Mouse (Mus musculus): ENCODE results near the gene Klhdc4.

Gene Klhdc4

DNA sequence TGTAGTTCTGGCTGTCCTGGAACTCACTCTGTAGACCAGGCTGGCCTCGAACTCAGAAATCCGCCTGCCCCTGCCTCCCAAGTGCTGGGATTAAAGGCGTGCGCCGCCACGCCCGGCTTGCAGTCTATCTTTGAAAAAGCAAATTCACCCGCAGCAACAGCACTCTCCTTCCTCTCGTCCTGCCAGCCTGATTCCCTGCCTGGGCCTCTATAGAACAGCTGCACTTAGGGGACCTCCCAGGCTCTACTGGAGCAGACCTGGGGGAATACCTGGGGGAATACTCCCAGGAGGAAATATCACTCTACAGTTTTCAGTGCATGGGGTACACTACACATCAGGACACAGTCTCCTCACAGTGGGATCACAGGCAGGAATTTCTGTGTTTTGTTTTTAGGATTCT lies 19.9 kb upstream of the Klhdc4 start:
- DNase-seq, result peak in 1 of 2 experiments; percentile 10

DNA sequence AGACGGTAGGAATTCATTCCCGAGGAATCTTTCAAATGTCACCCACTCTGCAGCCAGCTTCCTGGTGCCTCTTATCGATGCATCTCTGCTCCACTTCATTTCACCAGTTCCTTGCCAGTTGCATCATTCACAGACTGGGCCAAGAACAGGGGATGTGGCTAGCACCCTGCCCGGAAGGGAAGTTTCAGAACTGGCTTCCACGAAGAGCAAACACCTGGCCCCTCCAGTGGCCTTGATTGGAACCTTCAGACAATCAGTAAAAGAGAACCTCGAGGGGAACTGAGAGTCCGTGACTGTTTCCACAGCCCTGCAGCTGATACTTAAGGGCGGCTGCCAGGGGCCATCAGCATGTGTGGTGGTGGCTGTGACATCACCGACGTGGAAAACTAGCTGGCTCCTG lies 19.1 kb upstream of the Klhdc4 start:
- peak; percentile 44 to 46 for DNase-seq

DNA sequence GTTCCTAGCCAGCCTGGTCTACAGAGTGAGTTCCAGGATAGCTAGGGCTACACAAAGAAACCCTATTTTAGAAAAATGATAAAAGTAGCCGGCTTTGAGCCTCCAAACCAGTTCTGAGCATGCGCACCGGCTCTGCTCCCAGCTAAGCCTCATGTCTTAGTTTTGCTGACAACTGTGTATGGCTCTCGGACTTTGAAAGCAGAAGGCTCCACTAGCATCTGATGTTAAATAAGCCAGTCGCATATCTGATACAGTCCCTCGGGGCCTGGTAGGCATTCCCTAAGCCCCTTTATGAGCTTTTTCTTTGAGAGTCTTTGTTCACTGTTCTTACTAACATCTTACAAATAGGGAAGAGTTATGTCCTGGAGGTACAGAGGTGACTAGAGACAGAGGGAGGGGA lies 18.6 kb upstream of the Klhdc4 start:
- DNase-seq, result peak in 1 of 2 experiments; percentile 8

DNA sequence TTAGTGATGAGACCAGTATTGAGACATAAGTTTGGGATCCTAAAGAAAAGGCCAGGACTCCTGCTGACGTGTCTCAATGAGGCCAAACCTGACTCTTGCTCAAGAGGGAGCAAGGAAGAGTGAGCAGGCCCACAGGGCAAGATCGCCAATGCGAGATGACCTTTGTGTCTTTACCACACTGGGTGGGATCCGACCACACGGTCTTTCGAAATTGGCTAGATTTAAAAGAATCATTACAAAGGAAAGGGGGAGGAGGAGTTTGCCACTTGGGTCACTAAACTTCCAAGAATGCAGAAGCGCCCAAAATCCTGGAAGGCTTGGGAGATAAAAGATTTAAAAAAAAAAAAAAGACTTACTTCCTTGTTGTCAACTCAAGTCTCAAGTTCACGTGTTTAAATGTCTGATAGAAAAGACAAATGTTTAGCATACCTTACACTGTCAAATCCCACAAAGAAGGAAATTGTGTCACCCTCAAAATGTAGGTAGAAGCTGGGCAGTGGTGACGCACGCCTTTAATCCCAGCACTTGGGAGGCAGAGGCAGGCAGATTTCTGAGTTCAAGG lies 18.0 kb upstream of the Klhdc4 start:
- DNase-seq, result peak; percentile 20 to 24

DNA sequence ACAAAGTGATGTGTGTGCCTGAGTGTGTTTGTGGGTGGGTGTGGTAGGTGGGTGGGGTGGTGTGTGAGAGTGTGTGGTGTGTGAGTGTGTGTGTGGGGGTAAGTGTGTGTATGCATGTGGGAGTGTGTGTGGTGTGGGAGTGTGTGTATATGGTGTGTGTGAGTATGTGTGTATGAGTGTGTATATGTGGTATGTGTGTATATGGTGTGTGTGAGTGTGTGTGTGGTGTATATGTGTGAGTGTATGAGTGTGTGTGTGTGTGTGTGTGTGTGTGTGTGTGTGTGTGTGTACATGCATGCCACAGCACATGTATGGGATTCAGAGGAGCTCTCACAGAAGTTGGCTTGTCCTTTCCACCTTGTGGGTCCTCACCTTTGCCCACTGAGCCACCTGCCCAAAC lies 17.4 kb upstream of the Klhdc4 start:
- no peak for DNase-seq

DNA sequence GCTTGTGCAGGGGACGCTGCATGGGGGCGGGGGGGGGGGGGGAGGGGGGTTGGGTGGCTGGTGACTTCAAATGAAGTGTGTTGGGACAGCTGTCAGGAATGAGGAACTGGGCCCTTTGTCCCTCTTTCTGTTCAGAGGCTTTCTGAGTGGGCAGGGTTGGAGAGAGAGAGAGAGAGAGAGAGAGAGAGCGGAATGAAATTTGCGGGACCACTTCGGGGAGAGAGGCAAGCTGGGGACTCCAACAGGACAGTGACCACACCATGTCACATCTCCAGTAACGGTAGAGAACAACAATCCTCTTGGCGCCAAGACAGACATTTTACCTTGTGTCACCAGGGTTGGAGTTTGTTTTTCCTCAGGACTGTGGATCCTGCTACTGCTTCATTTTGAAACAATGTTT lies 15.4 kb upstream of the Klhdc4 start:
- DNase-seq, result no peak

DNA sequence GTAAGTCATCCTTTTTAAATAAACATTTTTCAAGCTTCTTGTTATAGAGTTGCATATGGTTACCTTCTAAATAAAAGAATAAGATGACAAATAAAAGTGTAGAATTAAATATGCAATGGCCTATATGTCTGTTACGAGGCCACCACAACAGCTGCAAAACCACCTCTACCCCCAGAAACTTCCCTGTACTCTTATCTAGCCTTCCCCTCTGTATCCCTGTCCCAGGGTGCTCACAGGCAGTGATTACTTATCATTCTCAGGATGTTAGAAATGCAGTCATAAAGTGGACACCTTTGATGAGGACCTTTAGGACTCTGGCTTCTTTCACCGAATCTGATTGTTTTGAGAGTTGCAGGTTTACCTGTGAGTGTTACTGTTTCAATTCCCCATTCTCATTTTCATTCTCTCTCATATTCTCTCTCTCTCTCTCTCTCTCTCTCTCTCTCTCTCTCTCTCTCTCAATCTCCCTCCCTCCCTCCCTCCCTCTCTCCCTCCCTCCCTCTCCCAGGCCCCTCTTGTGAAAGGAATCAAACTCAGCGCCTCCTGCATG lies 13.9 kb upstream of the Klhdc4 start:
- DNase-seq, result peak in 1 of 2 experiments; percentile 0

DNA sequence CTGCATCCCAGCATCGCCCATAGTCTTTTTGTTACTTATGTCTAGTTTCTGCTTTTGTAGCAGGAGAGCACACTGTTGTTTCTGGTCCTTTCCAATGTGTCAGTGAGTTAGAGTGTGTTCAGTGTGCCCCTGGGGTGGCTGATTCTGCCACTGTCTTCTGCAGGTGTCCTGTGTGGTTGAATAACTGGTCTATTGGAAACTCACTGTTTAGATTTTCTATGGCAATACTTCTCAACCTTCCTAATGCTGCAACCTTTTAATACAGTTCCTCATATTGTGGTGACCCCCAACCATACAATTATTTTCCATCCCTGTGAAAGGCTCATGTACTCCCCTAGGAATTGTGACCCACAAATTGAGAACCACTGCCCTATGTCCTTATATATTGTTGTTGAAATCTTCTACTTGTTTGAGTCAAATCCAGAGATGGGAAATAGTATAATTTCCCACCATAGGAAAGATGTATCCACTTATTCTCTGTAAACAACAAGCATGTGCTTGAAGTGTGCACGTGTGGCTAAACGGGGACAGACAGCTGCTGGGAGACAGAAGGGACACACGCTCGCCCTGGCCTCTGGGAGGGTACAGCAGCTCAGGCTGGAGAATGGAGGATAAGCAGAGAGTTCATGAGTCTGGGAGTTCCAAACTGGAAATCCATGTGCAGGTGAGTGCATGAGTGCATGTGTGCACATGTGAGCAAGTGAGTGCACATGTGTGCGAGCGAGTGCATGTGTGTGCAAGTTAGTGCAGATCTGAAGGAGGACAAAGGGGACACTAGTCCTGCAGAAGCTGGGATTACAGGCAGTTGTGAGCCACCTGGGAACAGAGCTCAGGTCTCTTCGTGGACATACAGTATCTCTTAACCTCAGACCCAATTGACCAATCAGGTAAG lies 12.9 kb upstream of the Klhdc4 start:
- DNase-seq, result peak in 1 of 2 experiments; percentile 13

DNA sequence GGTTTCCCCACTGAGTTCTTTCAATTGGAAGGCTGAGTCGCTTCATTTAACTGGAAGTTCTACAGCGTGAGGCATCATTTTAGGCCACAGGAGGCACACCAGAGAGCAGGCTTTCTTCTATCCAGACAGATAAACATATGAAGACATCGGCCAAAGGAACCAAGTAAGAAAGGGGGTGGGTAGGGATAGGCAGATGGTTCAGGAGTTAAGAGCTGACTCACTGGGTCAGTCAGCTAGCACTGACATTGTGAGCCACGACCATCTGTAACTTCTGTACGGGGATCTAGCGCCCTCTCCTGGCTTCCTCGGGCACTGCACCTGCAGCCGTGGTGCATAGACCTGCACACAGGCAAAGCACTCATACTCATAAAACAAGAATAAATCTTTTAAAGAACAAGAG lies 11.9 kb upstream of the Klhdc4 start:
- DNase-seq, result peak; percentile 39 to 62

DNA sequence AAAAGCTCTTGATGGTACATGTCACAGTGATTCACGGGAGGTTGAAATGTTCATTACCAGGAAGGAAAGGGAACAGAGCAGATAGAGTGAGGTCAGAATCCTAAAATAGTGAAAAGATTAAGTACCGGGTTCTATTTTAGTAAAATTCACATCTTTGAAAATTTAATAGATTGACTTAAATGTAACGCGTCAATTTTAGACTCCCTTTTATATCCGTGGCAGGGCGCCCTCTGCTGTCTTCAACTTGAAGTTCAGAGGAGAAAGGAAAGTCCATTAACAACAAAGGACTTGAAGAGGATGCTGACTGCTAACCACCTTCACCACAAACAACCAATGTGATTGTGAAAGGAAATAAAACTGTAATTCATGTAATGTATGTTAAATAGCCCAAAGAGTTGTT lies 3.1 kb upstream of the Klhdc4 start:
- DNase-seq, result peak; percentile 35 to 77

DNA sequence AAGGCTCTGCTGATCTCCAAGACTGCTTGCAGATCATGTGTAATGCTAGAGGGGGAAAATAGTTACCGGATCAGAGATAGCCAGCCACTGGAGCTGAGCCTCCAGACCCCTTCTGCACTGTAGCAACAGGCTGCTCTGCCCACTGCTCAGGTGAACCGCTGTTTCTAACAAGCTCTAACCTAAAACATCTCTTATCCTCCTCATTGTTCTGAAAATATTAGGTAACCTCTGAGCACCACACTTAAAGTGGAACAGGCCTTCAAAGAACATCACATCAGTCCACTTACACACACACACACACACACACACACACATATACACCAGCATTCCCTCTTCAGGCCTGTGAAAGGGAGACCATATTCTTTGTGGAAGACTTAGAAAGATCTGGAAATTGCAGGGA lies 2.7 kb upstream of the Klhdc4 start:
- DNase-seq, result peak in 1 of 2 experiments; percentile 6

DNA sequence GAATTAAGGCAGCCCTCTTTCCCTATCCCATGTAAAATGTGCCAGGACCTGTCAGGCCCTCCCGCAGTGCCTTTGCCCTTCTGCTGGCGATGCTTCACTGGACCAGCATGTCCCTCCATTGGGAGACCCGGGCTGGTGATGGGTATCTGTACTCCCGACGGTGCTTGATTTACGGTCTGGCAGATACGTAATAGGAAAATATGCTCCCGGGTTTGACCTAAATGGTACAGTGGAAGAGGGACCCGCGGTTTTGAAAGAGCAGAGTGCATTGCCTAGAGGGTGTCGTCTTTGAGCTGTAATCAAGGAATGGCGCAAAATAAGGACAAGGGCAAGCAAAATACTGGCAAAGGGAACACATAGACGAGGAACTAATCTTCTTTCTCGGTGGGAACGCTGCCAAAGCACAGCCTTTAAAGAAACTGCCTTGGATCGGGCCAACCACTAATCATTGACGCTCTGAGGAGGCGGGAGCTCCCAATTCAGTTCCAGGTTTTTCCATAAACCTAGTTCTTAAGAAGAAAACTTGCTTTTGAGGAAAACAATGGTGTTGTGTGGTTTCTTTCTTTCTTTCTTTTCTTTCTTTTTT lies 501 bp upstream of the Klhdc4 start:
- no peak for DNase-seq

DNA sequence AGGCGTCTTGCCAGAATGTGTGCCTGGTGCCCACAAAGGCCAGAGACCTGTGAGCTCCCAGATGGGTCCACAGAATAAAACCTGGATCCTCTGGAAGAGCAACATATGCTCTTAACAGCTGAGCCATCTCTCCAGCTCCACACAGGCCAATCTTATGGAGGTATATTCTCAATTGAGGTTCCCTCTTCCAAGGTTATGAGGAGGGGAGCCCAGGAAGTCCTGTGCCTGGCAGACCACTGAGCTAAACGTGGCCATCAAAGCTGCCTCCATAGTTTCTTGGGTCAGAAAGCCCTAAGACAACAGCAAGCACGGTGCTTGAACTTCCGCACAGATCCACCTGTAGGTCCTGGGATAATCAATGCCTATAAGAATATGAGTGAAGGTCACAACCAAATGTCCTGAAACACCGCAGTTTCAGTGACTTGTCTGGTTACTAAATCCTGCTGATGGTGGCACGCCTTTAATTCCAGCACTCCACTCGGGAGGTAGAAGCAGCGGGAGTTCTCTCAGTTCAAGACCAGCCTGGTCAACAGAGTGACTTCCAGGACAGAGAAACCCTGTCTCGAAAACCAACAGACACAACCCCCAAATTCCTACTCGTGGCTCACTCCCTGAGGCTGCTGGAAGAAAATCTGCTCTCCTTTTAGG lies 869 bp downstream of the Klhdc4 start:
- peak in 1 of 2 experiments; percentile 5 for DNase-seq

DNA sequence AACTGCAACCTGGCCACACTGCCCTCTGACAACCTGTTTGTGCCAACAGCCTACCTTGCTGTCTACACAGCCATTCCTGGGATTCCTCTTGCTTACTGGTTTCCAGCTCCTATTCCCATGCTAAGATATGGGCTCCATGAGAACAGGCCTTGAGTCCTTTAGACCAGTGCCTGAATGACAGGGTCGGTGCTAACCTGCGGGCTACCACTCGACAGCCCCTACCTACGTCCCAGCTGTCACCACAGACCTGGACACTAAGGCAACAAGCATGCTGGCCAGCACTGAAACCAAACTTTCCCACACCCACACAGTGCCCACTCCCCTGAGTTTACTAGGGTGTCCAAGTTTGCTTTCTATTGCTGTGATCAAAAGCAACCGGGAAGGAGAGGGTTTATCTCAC lies 1.6 kb downstream of the Klhdc4 start:
- peak in 1 of 2 experiments; percentile 1 for DNase-seq

DNA sequence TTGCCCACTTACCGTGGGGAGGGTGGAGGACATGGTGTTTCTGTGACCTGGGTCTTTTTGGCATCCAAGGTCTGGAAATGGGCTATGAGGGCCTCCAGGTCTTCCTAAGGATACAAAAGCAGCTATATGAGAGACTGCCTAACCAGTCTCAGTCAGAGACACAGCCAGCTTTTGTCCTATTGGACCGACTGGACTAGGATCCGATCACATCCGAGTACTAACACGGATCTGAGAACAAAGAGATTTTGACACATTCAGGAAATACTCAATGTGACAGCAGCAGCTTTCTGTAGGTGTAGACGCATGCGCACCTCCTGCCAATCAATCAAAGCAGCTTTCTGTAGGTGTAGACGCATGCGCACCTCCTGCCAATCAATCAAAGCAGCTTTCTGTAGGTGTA lies 7.6 kb downstream of the Klhdc4 start:
- no peak for DNase-seq

DNA sequence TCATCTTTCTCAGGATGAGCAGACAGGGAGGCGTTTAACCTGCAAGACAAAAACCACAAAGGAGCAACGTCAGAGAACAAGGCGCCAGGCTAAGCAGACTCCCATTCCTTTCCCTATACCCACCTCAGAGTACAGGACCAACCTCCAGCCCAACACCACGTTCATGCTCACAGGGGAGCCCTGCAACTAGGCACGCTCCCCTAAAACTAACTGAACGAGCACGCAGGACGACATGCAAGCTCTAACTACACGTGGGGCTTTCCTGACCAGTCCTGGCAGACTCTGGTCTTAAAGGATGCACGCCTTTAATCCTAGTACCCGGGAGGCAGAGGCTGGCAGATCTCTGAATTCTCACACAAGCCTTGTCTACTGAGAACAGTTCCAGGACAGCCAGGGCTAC lies 8.0 kb downstream of the Klhdc4 start:
- DNase-seq, result peak in 1 of 2 experiments; percentile 5

DNA sequence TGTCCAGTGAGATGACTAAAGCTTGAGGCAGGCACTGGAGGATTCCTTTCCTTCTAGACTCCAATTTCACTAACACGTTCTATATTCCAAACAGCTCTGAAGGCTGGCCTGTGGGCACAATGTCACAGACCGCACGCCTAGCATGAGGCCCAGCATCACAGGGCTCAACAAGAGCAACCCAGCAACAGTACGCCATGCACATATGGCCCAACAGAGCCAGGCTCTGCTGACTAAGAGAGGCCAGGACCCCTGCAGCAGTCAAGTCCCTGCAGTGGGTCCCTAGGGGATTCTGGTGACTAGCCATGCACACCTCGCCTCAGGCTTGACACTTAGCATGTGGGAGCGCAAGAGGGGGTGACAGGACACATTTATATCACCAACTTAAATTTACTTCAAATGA lies 8.5 kb downstream of the Klhdc4 start:
- peak in 1 of 2 experiments; percentile 17 for DNase-seq

DNA sequence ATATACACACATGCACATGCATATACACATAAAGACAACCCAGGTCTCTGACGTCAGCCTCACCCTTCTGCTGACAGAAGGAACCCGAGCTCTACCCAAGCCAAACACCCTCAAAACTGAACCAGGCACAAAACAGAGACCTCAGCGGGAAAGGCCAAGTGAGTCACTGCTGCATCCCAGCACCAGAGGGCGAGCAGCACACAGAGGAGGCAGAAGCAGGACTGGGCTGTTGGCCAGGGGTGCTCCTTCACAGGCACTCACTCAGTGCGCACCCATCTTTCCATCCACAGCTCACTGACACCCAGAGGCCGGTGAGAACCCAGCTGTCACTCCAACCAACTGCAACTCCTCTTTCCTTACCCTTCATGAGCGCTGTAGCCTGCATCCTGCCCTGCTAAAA lies 11.1 kb downstream of the Klhdc4 start:
- DNase-seq, result peak in 1 of 2 experiments; percentile 18

DNA sequence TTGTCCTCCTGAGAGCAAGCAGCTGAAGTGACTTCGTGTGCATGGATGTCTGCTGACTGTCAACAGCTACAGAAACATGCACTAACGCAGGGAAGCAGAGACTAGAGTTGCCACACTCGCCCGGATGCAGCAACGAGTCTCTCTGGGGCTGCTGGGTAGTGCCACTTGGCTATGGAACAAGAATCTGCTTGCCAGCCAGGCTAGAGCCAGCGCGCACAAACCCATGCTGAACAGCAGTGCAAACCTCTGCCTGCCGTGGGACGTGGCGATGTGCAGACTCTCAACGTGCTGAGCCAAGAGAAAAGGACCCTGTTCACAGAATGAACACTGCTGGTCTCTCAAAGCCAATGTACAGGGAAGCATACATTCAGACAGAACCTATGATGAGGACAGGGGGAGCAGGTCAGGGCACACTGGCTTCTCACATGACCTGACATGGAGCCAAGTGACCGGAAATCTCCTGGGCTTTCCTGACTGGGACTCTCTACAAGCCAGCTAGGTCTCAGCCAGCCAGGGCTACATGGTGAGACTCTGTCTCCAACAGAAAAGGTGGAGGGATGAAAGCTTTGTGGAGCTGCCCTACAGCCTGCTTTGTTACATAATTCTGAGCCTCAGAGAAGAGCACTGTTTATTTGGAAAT lies 17.3 kb downstream of the Klhdc4 start:
- DNase-seq, result no peak

DNA sequence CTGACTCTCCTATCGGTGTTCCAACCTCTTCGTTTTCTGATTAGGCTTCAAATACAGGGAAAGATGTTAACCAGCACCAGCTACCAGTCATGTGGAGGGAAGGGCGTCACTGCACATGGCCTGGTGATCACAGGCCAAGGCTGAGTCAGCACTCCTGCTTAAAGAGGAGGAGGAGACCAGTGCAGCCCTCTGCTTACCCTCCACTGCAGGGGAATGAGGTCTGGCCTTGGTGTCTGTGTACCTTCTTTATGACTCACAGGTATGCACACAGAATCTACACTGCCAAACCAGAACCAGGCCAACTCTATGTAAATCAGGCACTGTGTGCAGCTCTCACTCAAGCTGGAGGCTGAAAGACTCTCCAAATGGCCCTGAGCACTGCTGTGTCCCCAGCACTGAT lies 17.9 kb downstream of the Klhdc4 start:
- DNase-seq, result no peak

DNA sequence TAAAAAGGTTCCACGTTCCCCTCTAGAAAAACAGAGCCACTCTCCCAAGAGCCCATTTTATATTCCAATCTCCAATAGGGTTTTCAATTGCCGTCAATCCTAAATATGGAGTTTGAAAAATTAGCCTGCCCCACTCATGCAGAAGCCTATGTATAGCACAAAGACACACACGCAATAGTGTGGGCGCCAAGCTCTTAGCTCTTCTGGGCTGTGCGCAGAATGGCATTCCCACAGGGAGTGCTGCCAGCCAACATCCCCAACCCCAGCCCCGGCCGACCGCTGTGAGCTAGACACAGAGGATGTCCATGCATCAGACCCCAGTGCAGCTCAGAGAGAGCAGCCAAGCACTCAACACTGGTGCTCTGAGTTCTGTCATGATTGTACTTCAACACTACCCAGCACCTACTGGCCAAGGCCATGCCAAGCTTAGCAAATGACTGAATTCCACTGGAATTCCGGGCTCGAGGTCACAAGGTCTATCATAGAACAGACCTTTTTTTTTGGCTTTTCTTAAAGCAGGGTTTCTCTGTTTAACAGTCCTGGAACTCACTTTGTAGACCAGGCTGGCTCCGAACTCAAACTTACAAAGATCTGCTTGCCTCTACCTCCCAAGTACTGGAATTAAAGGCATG lies 19.7 kb downstream of the Klhdc4 start:
- no peak for DNase-seq

DNA sequence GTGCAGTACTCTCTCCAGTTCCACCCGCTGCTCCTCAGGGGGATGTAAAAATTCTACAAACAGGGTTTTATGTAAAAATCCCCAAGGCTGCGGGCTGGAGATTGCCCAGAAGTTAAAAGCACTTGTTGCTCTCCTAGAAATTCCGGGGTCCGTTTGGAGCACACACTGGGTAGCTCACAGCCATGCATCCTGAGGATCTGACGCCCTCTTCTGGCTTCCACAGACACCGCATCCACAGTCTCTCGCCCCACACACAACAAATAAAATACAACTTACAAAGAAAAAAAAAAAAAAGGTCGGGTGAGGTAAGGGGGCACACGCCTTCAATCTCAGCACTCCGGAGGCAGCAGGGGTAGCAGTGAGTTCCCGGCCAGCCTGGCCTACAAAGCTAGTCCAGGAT lies 21.3 kb downstream of the Klhdc4 start:
- no peak for DNase-seq
